Mouse (Mus musculus) lung, postnatal 0 days (tissue): Measurements from ENCODE around the gene Cd93. TPM values are rescaled to one million over a fixed set of nuclear protein-coding genes. Genes with fewer than 3 reads are reported as not detected.

Source experiments
- ATAC-seq: fragments of 200-750 bp; cut with Nextera tagmentation; 2 replicates; pipeline ENCODE4 v1.8.0; 2017; ENCODE audit warnings: moderate library complexity
- DNase-seq: peaks from one replicate; pipeline ENCODE4 v3.0.0-alpha.2; 2016; ENCODE audit warnings: low spot score
- H3K27ac ChIP-seq: fragments of 300-500 bp; sonication (generic); 2 replicates; pipeline ENCODE4 v1.5.1; 2014; ENCODE audit warnings: antibody characterized with exemption, mild to moderate bottlenecking, low read length, mixed read lengths
- H3K27me3 ChIP-seq: fragments of 300-500 bp; sonication (generic); replicated peaks from 2 replicates; pipeline ENCODE4 v1.6.1; 2014; ENCODE audit warnings: low read length, mixed read lengths; ENCODE audit not compliant: insufficient read depth
- H3K36me3 ChIP-seq: fragments of 300-500 bp; sonication (generic); 2 replicates; pipeline ENCODE4 v1.6.1; 2014; ENCODE audit warnings: low read length, mixed read lengths; ENCODE audit not compliant: insufficient read depth
- H3K4me1 ChIP-seq: fragments of 300-500 bp; sonication (generic); 2 replicates; pipeline ENCODE4 v1.6.1; 2014; ENCODE audit warnings: antibody characterized with exemption, low read depth, low read length, mixed read lengths; ENCODE audit not compliant: insufficient read depth
- H3K4me2 ChIP-seq: fragments of 300-500 bp; sonication (generic); replicated peaks from 2 replicates; pipeline ENCODE4 v1.6.1; 2014; ENCODE audit warnings: low read depth, mild to moderate bottlenecking, low read length, moderate library complexity, mixed read lengths
- H3K4me3 ChIP-seq: fragments of 300-500 bp; sonication (generic); 2 replicates; pipeline ENCODE4 v1.5.1; 2014; ENCODE audit warnings: low read depth, low read length
- H3K9ac ChIP-seq: fragments of 300-500 bp; sonication (generic); replicated peaks from 2 replicates; pipeline ENCODE4 v1.6.1; 2014; ENCODE audit warnings: low read depth, mild to moderate bottlenecking
- H3K9me3 ChIP-seq: fragments of 300-500 bp; sonication (generic); 2 replicates; pipeline ENCODE4 v1.6.1; 2016; ENCODE audit warnings: low read length, mixed read lengths
- CTCF ChIP-seq: IDR thresholded peaks from 2 replicates; pipeline ENCODE4 v1.5.1; 2016; ENCODE audit warnings: antibody characterized with exemption, mild to moderate bottlenecking
- EP300 ChIP-seq: IDR thresholded peaks from 2 replicates; pipeline ENCODE4 v1.6.1; 2016; ENCODE audit warnings: antibody characterized with exemption, mild to moderate bottlenecking, control low read depth
- WGBS: fragments of 180-500 bp; shearing (Covaris S2); extraction: QIAGEN DNeasy Blood & Tissue Kit; methylation state at CpG from one replicate; pipeline ENCODE4 v1.1.7; 2014; 5-methylcytosine and 5-hydroxymethylcytosine counted together
- polyA plus RNA-seq: library from polyadenylated mRNA; unstranded; fragments of >200 nt; fragmentation: Nextera tagmentation; extraction: Ambion mirVana; gene quantifications from 2 replicates; pipeline ENCODE4 v1.2.1, GENCODE M21; 2015

Gene Cd93
- polyA plus RNA-seq, 1 experiment from 2014 or later: 55.9 TPM

- H3K9me3 ChIP-seq: no peaks in the 10 kb centered on the region
- no peak overlapping the region for H3K9ac ChIP-seq
- WGBS: 46% methylated on average over 3 of the region's 3 CpGs
- no peak overlapping the region for H3K4me2 ChIP-seq
- H3K27me3 ChIP-seq: no peaks in the 10 kb centered on the region
- H3K4me1 ChIP-seq: no peaks in the 10 kb centered on the region; the same call in 1 of the 2 replicates
- DNase-seq (peak; percentile 78), ATAC-seq (peak; percentile 38; the same call in 1 of the 2 replicates)
- TF ChIP-seq CTCF (no peak), EP300 (peak; percentile 65)
- H3K27ac ChIP-seq: peak overlapping the region; percentile 11; the same call in 1 of the 2 replicates
- H3K4me3 ChIP-seq: no peak overlapping the region
- H3K36me3 ChIP-seq: no peaks in the 10 kb centered on the region
Observed at GRCm38 (mm10) chr2:148427553-148427952, 15.8 kb downstream of the Cd93 start.

GRCm38 (mm10) chr2:148425709-148426382, 17.5 kb downstream of the Cd93 start:
- Histone ChIP-seq H3K4me3 (no peak overlapping the region), H3K36me3 (no peaks in the 10 kb centered on the region), H3K27ac (no peak overlapping the region), H3K9ac (no peak overlapping the region), H3K9me3 (no peaks in the 10 kb centered on the region), H3K4me2 (no peak overlapping the region), H3K4me1 (no peaks in the 10 kb centered on the region; the same call in 1 of the 2 replicates), H3K27me3 (no peaks in the 10 kb centered on the region)
- ATAC-seq: no peak
- no peak for DNase-seq
- TF ChIP-seq CTCF (no peak), EP300 (no peak)
- 62% methylated on average over 5 of the region's 5 CpGs for WGBS

- H3K27ac ChIP-seq: no peak overlapping the region
- H3K27me3 ChIP-seq: no peaks in the 10 kb centered on the region
- H3K4me3 ChIP-seq: no peak overlapping the region
- H3K9ac ChIP-seq: no peak overlapping the region
- 32% methylated on average over 1 of the region's 1 CpGs for WGBS
- H3K4me2 ChIP-seq: no peak overlapping the region
- H3K4me1 ChIP-seq: 0 out of 2 replicates have a peak, but pooled peaks cover 3% of the 10 kb centered on the region
- ATAC-seq (peak; percentile 53), DNase-seq (peak; percentile 79)
- no peaks in the 10 kb centered on the region for H3K9me3 ChIP-seq
- peak; percentile 75 for TF ChIP-seq EP300
- no peak for TF ChIP-seq CTCF
- H3K36me3 ChIP-seq: no peaks in the 10 kb centered on the region
Observed at GRCm38 (mm10) chr2:148421706-148422105, 21.7 kb downstream of the Cd93 start.

- no peak for DNase-seq
- no peak for ATAC-seq
- Histone ChIP-seq H3K27me3 (no peaks in the 10 kb centered on the region), H3K4me1 (0 out of 2 replicates have a peak, but pooled peaks cover 3% of the 10 kb centered on the region), H3K27ac (no peak overlapping the region), H3K36me3 (no peaks in the 10 kb centered on the region), H3K4me2 (no peak overlapping the region), H3K9ac (no peak overlapping the region), H3K9me3 (no peaks in the 10 kb centered on the region), H3K4me3 (no peak overlapping the region)
- TF ChIP-seq EP300: no peak
- 29% methylated on average over 1 of the region's 1 CpGs for WGBS
Observed at GRCm38 (mm10) chr2:148421112-148421511, 22.3 kb downstream of the Cd93 start.

GRCm38 (mm10) chr2:148419776-148420175, 23.6 kb downstream of the Cd93 start:
- no peak overlapping the region for H3K9ac ChIP-seq
- H3K36me3 ChIP-seq: no peaks in the 10 kb centered on the region
- H3K4me2 ChIP-seq: no peak overlapping the region
- no peaks in the 10 kb centered on the region for H3K27me3 ChIP-seq
- WGBS: 48% methylated on average over 2 of the region's 2 CpGs
- DNase-seq: peak; percentile 80
- no peak overlapping the region for H3K4me3 ChIP-seq
- peak; percentile 65 for ATAC-seq
- TF ChIP-seq EP300 (peak; percentile 81), CTCF (no peak)
- no peaks in the 10 kb centered on the region for H3K9me3 ChIP-seq
- H3K4me1 ChIP-seq: 0 out of 2 replicates have a peak, but pooled peaks cover 3% of the 10 kb centered on the region
- peak overlapping the region; percentile 4; the same call in 1 of the 2 replicates for H3K27ac ChIP-seq

- TF ChIP-seq EP300 (no peak), CTCF (no peak)
- peak overlapping the region; percentile 4; the same call in 1 of the 2 replicates for H3K27ac ChIP-seq
- 34% methylated on average over 3 of the region's 3 CpGs for WGBS
- H3K4me2 ChIP-seq: no peak overlapping the region
- H3K4me3 ChIP-seq: no peak overlapping the region
- H3K9ac ChIP-seq: no peak overlapping the region
- DNase-seq: peak; percentile 54
- 0 out of 2 replicates have a peak, but pooled peaks cover 3% of the 10 kb centered on the region for H3K4me1 ChIP-seq
- no peaks in the 10 kb centered on the region for H3K9me3 ChIP-seq
- no peaks in the 10 kb centered on the region for H3K27me3 ChIP-seq
- H3K36me3 ChIP-seq: no peaks in the 10 kb centered on the region
- peak; percentile 61 for ATAC-seq
Observed at GRCm38 (mm10) chr2:148419151-148419550, 24.2 kb downstream of the Cd93 start.
